Mouse (Mus musculus): ENCODE results near the gene Ogfod1.

DNA sequence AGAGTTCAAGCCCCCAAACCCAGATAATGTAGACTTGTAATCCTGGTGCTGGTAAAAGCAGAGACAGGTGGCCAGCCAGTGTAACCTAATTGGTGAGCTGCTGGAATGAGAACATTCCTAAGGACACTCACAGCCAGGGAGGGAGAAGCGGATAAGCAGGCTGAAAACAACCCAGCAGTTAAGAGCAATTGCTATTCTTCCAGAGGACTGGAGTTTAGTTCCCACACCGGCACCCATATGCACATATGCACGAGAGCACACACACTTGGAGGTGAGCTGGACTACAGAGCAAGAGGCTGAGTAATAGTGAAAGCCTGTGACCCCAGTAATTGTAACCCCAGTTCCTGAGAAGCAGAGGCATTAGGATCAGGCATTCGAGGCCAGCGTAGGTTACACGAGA lies 13.1 kb upstream of the Ogfod1 start:
- TF ChIP-seq CTCF (IDR thresholded peaks at IDR 0.05; ENCODE audit: borderline replicate concordance, insufficient read depth, low read depth, low read length) (no peak), POLR2A (IDR thresholded peaks at IDR 0.05; ENCODE audit: borderline replicate concordance, insufficient read depth, low read length) (no peak)
